Mouse (Mus musculus) cerebellum, postnatal 10 days (tissue): ENCODE data around the gene Gstt1.
"Not testable (repeated sequence)": the region's sequence is repeated elsewhere in the genome, so short reads cannot be mapped to it uniquely, and the experiment has no call there.

Experiments used
- DNase-seq, 2 experiments: peaks; one replicate each; pipeline ENCODE4 v3.0.0; 2021; ENCODE audit warnings: mixed read lengths in 2 of 2

The Gstt1 gene

DNA sequence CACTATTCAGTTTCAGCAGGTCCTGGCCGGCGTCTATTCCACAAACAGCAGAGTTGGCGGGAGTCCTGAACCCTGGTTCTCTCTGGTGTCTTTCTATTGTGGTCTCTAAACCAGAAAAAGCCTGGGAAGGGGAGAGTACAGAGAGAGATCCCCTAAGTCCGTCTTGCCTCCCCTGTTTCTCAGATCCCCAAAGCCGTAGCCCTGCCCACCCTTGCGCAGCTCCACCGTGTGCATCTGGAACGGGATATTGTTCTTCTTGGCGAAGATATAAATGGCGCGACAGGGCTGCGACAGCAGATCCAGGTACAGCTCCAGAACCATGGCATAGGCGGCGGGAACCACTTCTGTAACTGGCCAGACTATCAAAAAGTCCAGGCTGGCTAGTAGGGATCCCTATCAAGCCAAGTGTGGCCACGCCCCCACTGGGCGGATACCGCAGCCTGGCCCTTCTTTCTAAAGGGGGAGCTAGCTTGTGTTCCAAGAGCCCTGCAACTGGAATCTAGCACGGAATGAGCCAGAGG is at the start of gene Gstt1:
TSS of gene Gstt1 (minus strand) at position 409 of the 521 bp plus-strand sequence.
- peak; percentile 67 to 71 for DNase-seq

- no peak for DNase-seq
Measured at GRCm38 (mm10) chr10:75845306-75845930, 47.0 kb upstream of the Gstt1 start.

DNA sequence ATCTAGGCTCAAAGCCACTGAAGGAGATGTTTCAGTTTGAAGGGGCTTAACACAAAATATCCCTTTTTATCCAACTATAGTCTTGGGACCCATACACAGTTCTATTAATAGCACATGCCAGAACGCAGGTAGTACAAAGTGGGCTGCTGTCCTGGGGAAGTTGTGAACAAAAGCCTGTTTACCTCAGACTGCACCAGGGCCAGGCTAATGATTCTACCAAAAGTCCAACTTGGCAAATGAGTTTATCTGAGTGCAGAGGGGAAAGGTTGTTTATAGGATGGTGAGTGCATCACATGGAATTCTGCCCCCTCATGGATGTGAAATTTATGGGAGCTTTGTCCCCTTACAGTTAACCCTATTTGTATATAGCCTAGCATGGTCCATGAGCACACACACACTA is 46.4 kb upstream of the Gstt1 start:
- no peak for DNase-seq

DNA sequence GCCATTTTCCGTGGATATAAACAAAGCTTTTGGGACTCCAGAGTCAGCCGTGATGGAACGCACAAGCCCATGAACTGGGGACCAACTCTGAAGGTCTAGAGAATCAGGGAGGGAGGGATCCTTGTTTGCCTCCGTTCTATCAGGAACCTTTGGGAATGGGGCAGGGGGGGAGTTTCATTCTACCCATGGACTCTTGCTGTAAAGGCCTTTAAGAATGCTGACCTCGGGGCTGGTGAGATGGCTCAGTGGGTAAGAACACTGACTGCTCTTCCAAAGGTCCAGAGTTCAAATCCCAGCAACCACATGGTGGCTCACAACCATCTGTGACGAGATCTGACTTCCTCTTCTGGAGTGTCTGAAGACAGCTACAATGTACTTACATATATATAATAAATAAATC is 45.5 kb upstream of the Gstt1 start:
- DNase-seq: not testable (repeated sequence)

- DNase-seq: no peak
Measured at GRCm38 (mm10) chr10:75839092-75839491, 40.7 kb upstream of the Gstt1 start.

DNA sequence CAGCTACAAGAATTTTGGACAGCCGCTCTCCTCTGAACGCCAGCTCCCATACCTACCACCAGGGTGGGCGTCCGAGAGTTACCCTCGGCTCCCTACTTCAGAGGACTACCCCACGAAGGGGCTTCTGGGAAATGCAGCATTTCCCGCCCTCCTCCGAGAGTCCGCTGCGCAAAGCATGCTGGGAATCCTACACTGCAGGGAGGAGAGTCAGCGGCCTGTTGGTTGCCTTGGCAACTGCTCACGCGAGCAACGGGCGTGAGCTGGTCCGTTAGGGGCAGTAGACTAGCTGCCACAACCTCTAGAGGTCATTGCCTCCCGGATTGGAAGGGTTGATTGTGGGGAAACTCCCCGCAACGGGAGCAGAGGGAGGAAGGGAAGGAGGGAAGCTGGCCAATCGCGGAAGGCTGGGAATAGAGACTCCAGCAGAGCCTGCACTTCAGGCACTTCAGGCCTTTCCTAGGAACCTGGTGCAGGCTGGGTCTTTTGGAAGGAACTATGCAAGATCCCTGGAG is 38.9 kb upstream of the Gstt1 start, which contains the start of gene Gstt2:
TSS of gene Gstt2 (minus strand) at position 177 of the 512 bp plus-strand sequence.
- DNase-seq: peak; percentile 95 to 97

- no peak for DNase-seq
Measured at GRCm38 (mm10) chr10:75835761-75836531, 37.6 kb upstream of the Gstt1 start.

GRCm38 (mm10) chr10:75835307-75835706 is 36.9 kb upstream of the Gstt1 start:
- DNase-seq: peak; percentile 48 to 52

- no peak for DNase-seq
Measured at GRCm38 (mm10) chr10:75834721-75835120, 36.3 kb upstream of the Gstt1 start.

DNA sequence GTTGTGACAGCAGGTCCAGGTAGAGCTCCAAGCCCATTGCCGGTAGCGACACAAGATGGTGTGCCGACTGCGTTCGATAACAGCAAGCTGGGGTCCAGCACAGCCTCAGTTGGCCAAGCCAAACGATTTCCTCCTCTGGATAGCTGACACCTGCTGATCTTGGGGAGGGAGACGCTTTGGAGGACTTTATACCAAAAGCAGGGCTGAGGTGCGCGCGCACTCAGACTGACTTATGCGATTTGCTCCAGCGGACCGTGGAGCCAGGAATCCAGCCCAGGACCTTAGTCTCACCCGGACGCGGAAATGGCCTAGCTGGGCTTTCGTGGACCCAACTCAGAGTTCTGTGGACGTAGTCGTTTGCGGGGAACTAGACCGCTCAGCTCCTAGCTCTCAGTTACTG is 35.9 kb upstream of the Gstt1 start:
- DNase-seq: peak; percentile 79 to 80

DNA sequence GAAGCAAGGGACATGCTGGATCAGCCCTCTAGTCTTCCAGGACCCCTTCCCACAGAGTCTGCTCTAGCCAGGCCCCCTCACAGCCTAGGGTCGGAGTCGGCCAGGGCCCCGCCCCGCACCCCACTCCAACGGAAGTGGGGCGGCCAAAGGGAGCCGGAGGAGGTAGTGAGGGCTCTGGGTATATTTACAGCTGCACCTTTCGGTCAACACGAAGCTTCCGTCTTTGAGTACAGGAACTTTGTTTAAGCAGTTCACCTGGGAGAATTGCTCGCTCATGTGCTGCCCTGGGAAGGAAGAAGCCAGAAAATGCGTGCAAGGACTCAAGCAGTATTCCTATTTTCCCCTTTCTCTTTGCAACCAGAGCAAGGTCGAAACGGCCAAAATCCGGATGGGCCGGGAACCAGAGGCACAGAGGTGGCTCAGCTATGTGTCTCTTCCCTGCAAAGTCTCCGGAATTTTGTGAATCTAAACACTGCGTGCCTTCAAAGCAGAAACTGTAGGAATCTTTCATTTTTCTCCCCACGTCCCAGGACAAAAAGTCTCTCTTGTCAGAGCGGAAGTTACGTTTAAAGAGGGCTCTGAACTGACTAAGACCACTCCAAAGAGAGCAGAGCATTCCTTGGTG is 35.2 kb upstream of the Gstt1 start:
- DNase-seq: peak in 1 of 2 experiments; percentile 30

GRCm38 (mm10) chr10:75832272-75832895 is 34.0 kb upstream of the Gstt1 start:
- peak; percentile 50 to 51 for DNase-seq

GRCm38 (mm10) chr10:75830275-75830670 is 31.9 kb upstream of the Gstt1 start:
- no peak for DNase-seq

DNA sequence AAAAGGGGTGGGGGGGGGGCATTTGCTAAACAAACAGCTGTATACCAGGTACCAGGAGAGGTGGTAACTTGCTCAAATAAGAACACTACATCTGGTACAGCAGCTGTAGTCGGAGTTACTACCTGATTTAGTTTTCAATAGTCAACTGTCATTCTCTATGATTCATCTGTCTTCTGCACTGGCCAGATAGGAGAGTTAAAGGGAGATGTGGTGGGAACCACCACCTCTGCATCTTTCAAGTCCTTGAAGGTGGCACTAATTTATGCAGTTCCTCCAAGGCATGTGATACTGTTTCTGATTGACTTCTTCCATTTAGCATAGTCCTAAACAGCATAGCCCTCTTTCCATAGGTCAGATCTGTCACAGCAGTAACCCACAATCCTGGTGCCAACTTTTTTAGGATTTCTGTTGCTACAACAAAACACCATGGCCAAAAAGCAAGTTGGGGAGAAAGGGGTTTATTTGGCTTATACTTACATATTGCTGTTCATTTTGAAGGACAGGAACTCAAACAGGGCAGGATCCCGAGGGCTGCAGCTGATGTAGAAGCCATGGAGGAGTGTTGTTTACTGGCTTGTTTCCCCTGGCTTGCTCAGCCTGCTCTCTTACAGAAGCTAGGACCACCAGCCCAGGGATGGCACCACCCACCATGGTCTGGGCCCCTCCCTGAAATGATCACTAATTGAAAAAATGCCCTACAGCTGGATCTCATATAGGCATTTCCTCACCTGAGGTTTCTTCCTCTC is 31.3 kb upstream of the Gstt1 start:
- no peak for DNase-seq

GRCm38 (mm10) chr10:75828500-75828931 is 30.1 kb upstream of the Gstt1 start:
- DNase-seq: peak; percentile 91 to 95

- peak; percentile 83 to 88 for DNase-seq
Measured at GRCm38 (mm10) chr10:75827668-75828360, 29.4 kb upstream of the Gstt1 start.

DNA sequence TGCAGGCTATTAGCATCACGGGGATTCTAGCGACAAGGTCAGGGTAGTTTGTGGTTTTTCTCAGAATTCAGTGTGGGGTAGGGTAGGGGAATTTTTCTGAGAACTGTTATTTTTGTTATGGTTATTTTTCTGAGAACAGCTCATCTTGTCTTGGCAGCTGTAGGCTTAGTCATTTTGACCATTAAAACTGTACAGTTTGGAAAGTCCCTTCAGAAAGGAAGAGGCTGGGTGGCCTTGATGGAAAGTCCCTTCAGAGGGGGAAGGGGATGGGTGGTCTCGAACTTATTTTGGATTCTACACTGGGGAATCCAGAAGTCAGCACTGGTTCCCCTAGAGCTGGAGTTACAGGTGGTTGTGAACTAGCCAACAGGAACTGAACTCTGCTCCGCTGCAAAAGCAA is 26.1 kb upstream of the Gstt1 start:
- no peak for DNase-seq

DNA sequence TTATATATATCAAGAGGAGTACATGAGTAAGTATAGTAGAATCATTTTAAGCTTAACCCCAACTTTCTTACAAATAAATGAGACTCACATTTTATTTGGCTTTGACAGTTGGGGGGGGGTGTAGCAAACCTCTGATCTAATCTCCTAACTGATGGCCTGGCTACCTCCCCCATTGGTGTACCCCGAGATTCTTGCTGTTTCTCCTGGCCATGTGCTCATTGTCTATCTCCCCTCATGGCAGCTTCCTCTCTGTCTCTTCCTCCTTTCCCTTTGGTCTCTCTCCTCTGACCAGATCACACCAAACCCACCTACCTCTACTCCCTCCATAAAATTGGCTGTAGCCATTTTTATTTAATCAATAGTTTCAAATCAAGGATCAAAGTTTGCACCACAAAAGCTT is 25.4 kb upstream of the Gstt1 start:
- DNase-seq: no peak

- no peak for DNase-seq
Measured at GRCm38 (mm10) chr10:75822443-75822842, 24.1 kb upstream of the Gstt1 start, which contains the start of gene Gstt4. TSS of gene Gstt4 (minus strand) at chr10:75822543.

GRCm38 (mm10) chr10:75819882-75820281 is 21.5 kb upstream of the Gstt1 start:
- no peak for DNase-seq

- no peak for DNase-seq
Measured at GRCm38 (mm10) chr10:75818641-75819040, 20.3 kb upstream of the Gstt1 start.
